Mouse (Mus musculus) heart, postnatal 0 days (tissue): ENCODE results near the gene Mvb12b.

Experiments
- CTCF ChIP-seq: IDR thresholded peaks from 2 replicates; pipeline ENCODE4 v1.5.1; 2016; ENCODE audit warnings: antibody characterized with exemption, control low read depth, low read depth
- EP300 ChIP-seq: IDR thresholded peaks from 2 replicates; pipeline ENCODE4 v1.6.1; 2016; ENCODE audit warnings: antibody characterized with exemption, low read depth

DNA sequence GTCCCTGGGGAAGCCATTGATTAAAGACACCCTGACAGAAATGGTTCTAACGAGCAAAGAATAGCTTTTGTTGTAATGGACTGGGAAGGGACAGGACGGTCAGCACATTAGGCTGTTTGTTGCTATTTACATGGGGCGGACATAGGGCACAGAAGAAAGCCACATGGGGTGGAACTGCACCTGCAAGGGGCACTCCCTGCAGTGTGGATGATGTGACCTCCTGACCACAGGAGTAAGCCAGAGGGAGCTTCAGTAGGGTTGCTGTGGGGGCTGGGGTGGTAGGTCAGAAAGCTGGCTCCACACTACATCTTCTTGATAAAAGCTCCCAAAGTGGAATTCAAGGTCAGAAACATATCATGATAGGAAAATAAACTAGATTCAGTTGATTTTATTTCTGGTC lies 47.3 kb downstream of the Mvb12b start:
- TF ChIP-seq CTCF (no peak), EP300 (no peak)
